8 mouse cellular contexts compared by ENCODE assay signal in genomic region chr5:121215380-121216125, GRCm38 (mm10). TPM values are rescaled to one million over a fixed set of nuclear protein-coding genes. Genes with fewer than 3 reads are reported as not detected.
DNase-seq lines count a peak whose midpoint lies in the region; ATAC-seq and TF ChIP-seq lines count a peak whose summit lies in the region.

No protein-coding gene starts in this region.

- H3K27ac ChIP-seq in intestine, postnatal 0 days (ENCODE audit: low read depth, low read length), result peak overlapping the region; percentile 21; the same call in 1 of the 2 replicates
- H3K27ac ChIP-seq in intestine, embryonic 16.5 days (ENCODE audit: low read length), result no peak overlapping the region
- H3K27ac ChIP-seq in limb, embryonic 10.5 days, result no peak overlapping the region

- no peak overlapping the region for H3K4me3 ChIP-seq in intestine, postnatal 0 days (ENCODE audit: low read depth, low read length)
- no peak overlapping the region for H3K4me3 ChIP-seq in intestine, embryonic 16.5 days (ENCODE audit: low read length)
- no peak overlapping the region for H3K4me3 ChIP-seq in limb, embryonic 10.5 days

- peak; percentile 96 for TF ChIP-seq CTCF in intestine, postnatal 0 days (IDR thresholded peaks at IDR 0.05; ENCODE audit: low read depth)

- 47% methylated on average over 13 of the region's 13 CpGs for WGBS in intestine, postnatal 0 days
- WGBS in intestine, embryonic 16.5 days, result 51% methylated on average over 13 of the region's 13 CpGs
- 53% methylated on average over 13 of the region's 13 CpGs for whole genome bisulfite sequencing in limb, embryonic 10.5 days

- H3K4me2 ChIP-seq in intestine, postnatal 0 days (replicated peaks; ENCODE audit: low read depth), result no peak overlapping the region
- no peak overlapping the region for H3K4me2 ChIP-seq in intestine, embryonic 16.5 days (ENCODE audit: low read depth, low read length)

- no peak overlapping the region for H3K9ac ChIP-seq in intestine, postnatal 0 days (ENCODE audit: low read depth, low read length)
- no peak overlapping the region for H3K9ac ChIP-seq in intestine, embryonic 16.5 days (ENCODE audit: low read depth, low read length)

- H3K4me1 ChIP-seq in intestine, postnatal 0 days (replicated peaks; ENCODE audit: control insufficient read depth, insufficient read depth, low read length), result no peaks in the 10 kb centered on the region
- H3K4me1 ChIP-seq in intestine, embryonic 16.5 days (ENCODE audit: control insufficient read depth, insufficient read depth, low read length), result no peaks in the 10 kb centered on the region
- H3K4me1 ChIP-seq in limb, embryonic 10.5 days, result 0 out of 2 replicates have a peak, but pooled peaks cover 5% of the 10 kb centered on the region

- no peak for ATAC-seq in intestine, postnatal 0 days
- ATAC-seq in intestine, embryonic 16.5 days, result no peak

- no peaks in the 10 kb centered on the region for H3K9me3 ChIP-seq in intestine, postnatal 0 days (ENCODE audit: control insufficient read depth)
- H3K9me3 ChIP-seq in intestine, embryonic 16.5 days (ENCODE audit: control insufficient read depth, low read length), result no peaks in the 10 kb centered on the region
- H3K9me3 ChIP-seq in limb, embryonic 10.5 days (replicated peaks), result no peaks in the 10 kb centered on the region

- peaks cover 19% of the 10 kb centered on the region for H3K36me3 ChIP-seq in intestine, postnatal 0 days (ENCODE audit: control insufficient read depth, insufficient read depth)
- peaks cover 19% of the 10 kb centered on the region for H3K36me3 ChIP-seq in intestine, embryonic 16.5 days (ENCODE audit: control insufficient read depth, insufficient read depth, low read length)
- peaks cover 31% of the 10 kb centered on the region for H3K36me3 ChIP-seq in limb, embryonic 10.5 days

- H3K27me3 ChIP-seq in intestine, postnatal 0 days (replicated peaks; ENCODE audit: control insufficient read depth, insufficient read depth, low read length), result no peaks in the 10 kb centered on the region
- no peaks in the 10 kb centered on the region for H3K27me3 ChIP-seq in intestine, embryonic 16.5 days (replicated peaks; ENCODE audit: control insufficient read depth, insufficient read depth, low read length)
- no peaks in the 10 kb centered on the region for H3K27me3 ChIP-seq in limb, embryonic 10.5 days (ENCODE audit: low read depth, poor library complexity, severe bottlenecking)

- peak; percentile 83 for DNase-seq in adipocyte (ENCODE audit: low spot score)
- DNase-seq in embryo, embryonic 10.5 days (ENCODE audit: low spot score), result peak; percentile 82
- DNase-seq in heart, postnatal 4 days, result peak; percentile 78
- DNase-seq in limb, embryonic 10.5 days (ENCODE audit: low spot score), result peak; percentile 85
- DNase-seq in naive thymus-derived CD4-positive, alpha-beta T cell, adult 2 months (ENCODE audit: low read depth), result peak; percentile 82
- peak; percentile 50 for DNase-seq in thymus, postnatal 25 days

RNA-seq across cellular contexts. Expression of gene Hectd4, which starts 4.5 kb away (rescaled TPM):
- 2.1 and 2.2 TPM in 2 replicates for polyA plus RNA-seq in intestine, postnatal 0 days (2015; fragmentation: Nextera tagmentation; extraction: Ambion mirVana)
- polyA plus RNA-seq in intestine, embryonic 16.5 days (2015; fragmentation: Nextera tagmentation; extraction: Ambion mirVana), result 3.0 and 3.1 TPM in 2 replicates
- total RNA-seq in heart, postnatal 4 days (2021), result 10 to 100 TPM; 22.7 to 25.8 TPM
- 4.2 and 5.1 TPM in 2 replicates for polyA plus RNA-seq in limb, embryonic 10.5 days (2016; fragmentation: Nextera tagmentation; extraction: Ambion mirVana)

RNA-seq across cellular contexts. Expression of gene Rpl6, which starts 11.3 kb away (rescaled TPM):
- polyA plus RNA-seq in intestine, postnatal 0 days (2015; fragmentation: Nextera tagmentation; extraction: Ambion mirVana), result 359 and 402 TPM in 2 replicates
- polyA plus RNA-seq in intestine, embryonic 16.5 days (2015; fragmentation: Nextera tagmentation; extraction: Ambion mirVana), result 512 and 565 TPM in 2 replicates
- total RNA-seq in heart, postnatal 4 days (2021), result 100 to 1,000 TPM; 820 to 822 TPM
- polyA plus RNA-seq in limb, embryonic 10.5 days (2016; fragmentation: Nextera tagmentation; extraction: Ambion mirVana), result 661 and 766 TPM in 2 replicates

RNA-seq across cellular contexts. Expression of gene Ptpn11, which starts 24.4 kb away (rescaled TPM):
- polyA plus RNA-seq in intestine, postnatal 0 days (2015; fragmentation: Nextera tagmentation; extraction: Ambion mirVana), result 14.0 and 15.6 TPM in 2 replicates
- 14.3 and 15.6 TPM in 2 replicates for polyA plus RNA-seq in intestine, embryonic 16.5 days (2015; fragmentation: Nextera tagmentation; extraction: Ambion mirVana)
- total RNA-seq in heart, postnatal 4 days (2021), result 100 to 1,000 TPM in 1 of 2 experiments, 10 to 100 TPM in 1; 99.0 to 107 TPM
- 23.6 and 24.9 TPM in 2 replicates for polyA plus RNA-seq in limb, embryonic 10.5 days (2016; fragmentation: Nextera tagmentation; extraction: Ambion mirVana)
